Mouse (Mus musculus): ENCODE measurements around the gene Ednra.

DNA sequence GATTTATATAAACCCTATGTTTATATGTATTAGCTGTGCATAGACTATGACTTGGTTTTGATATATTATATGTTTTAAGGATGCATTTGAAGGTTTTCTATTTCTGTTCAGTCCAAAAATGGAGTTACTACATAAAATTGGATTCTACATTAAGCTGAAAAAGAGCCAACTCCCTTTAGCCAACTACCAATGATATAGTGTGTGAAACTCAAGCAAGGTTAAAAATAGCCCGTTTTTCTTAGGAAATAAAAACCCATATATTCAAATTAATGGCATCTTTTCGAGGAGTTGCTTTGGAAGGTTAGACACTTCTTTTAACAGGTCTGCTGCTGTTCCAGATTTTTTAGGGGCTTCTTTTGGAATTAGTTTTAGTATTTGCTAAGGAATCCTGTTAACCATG, 91.1 kb downstream of the Ednra start:
- no peak for TF ChIP-seq CTCF (IDR thresholded peaks at IDR 0.05; ENCODE audit: low read depth)
- no peak for TF ChIP-seq EP300 (IDR thresholded peaks at IDR 0.05; ENCODE audit: low read depth)
